Mouse (Mus musculus): Measurements from ENCODE around the gene Nif3l1. TPM values are rescaled to one million over a fixed set of nuclear protein-coding genes. Genes with fewer than 3 reads are reported as not detected.

Gene Nif3l1
- polyA plus RNA-seq, 1 experiment = 6.7 TPM

GRCm38 (mm10) chr1:58448396-58448795 lies 3.4 kb downstream of the Nif3l1 start:
- Histone ChIP-seq H3K4me1 (ENCODE audit: control insufficient read depth, insufficient read depth, insufficient read length, low read length) (peaks cover 5% of the 10 kb centered on the region; the same call in 1 of the 2 replicates), H3K36me3 (ENCODE audit: control insufficient read depth, insufficient read depth, low read length) (peaks cover 18% of the 10 kb centered on the region), H3K27ac (ENCODE audit: insufficient read depth, low read depth, low read length) (no peak overlapping the region), H3K27me3 (ENCODE audit: control insufficient read depth, insufficient read depth, low read length) (no peaks in the 10 kb centered on the region), H3K4me3 (ENCODE audit: low read depth, low read length) (no peak overlapping the region)
- TF ChIP-seq CTCF (IDR thresholded peaks at IDR 0.05; ENCODE audit: extremely low read depth, insufficient read length, insufficient replicate concordance, low read depth, low read length) (no peak), POLR2A (IDR thresholded peaks at IDR 0.05; ENCODE audit: low read depth, low read length) (no peak)
- WGBS = 83% methylated on average over 7 of the region's 7 CpGs

- no peaks in the 10 kb centered on the region for H3K4me1 ChIP-seq (ENCODE audit: control insufficient read depth, insufficient read depth, insufficient read length, low read length)
- no peak overlapping the region for H3K27ac ChIP-seq (ENCODE audit: insufficient read depth, low read depth, low read length)
- H3K36me3 ChIP-seq (ENCODE audit: control insufficient read depth, insufficient read depth, low read length) = peaks cover 44% of the 10 kb centered on the region
- WGBS = 96% methylated on average over 6 of the region's 6 CpGs
- TF ChIP-seq POLR2A (IDR thresholded peaks at IDR 0.05; ENCODE audit: low read depth, low read length) (no peak), CTCF (IDR thresholded peaks at IDR 0.05; ENCODE audit: extremely low read depth, insufficient read length, insufficient replicate concordance, low read depth, low read length) (no peak)
- no peaks in the 10 kb centered on the region for H3K27me3 ChIP-seq (ENCODE audit: control insufficient read depth, insufficient read depth, low read length)
- H3K4me3 ChIP-seq (ENCODE audit: low read depth, low read length) = no peak overlapping the region
These were observed 9.4 kb downstream of the Nif3l1 start for GRCm38 (mm10) chr1:58454316-58454715.

GRCm38 (mm10) chr1:58458175-58458574 lies 13.2 kb downstream of the Nif3l1 start:
- TF ChIP-seq POLR2A (IDR thresholded peaks at IDR 0.05; ENCODE audit: low read depth, low read length) (no peak), CTCF (IDR thresholded peaks at IDR 0.05; ENCODE audit: extremely low read depth, insufficient read length, insufficient replicate concordance, low read depth, low read length) (no peak)
- Histone ChIP-seq H3K27me3 (ENCODE audit: control insufficient read depth, insufficient read depth, low read length) (no peaks in the 10 kb centered on the region), H3K36me3 (ENCODE audit: control insufficient read depth, insufficient read depth, low read length) (peaks cover 50% of the 10 kb centered on the region), H3K4me3 (ENCODE audit: low read depth, low read length) (no peak overlapping the region), H3K4me1 (ENCODE audit: control insufficient read depth, insufficient read depth, insufficient read length, low read length) (no peaks in the 10 kb centered on the region), H3K27ac (ENCODE audit: insufficient read depth, low read depth, low read length) (no peak overlapping the region)
- WGBS = 79% methylated on average over 5 of the region's 5 CpGs

GRCm38 (mm10) chr1:58458867-58459266 lies 13.9 kb downstream of the Nif3l1 start:
- Histone ChIP-seq H3K36me3 (ENCODE audit: control insufficient read depth, insufficient read depth, low read length) (peaks cover 50% of the 10 kb centered on the region), H3K27ac (ENCODE audit: insufficient read depth, low read depth, low read length) (no peak overlapping the region), H3K4me1 (ENCODE audit: control insufficient read depth, insufficient read depth, insufficient read length, low read length) (no peaks in the 10 kb centered on the region), H3K27me3 (ENCODE audit: control insufficient read depth, insufficient read depth, low read length) (no peaks in the 10 kb centered on the region), H3K4me3 (ENCODE audit: low read depth, low read length) (no peak overlapping the region)
- 81% methylated on average over 2 of the region's 2 CpGs for WGBS
- TF ChIP-seq CTCF (IDR thresholded peaks at IDR 0.05; ENCODE audit: extremely low read depth, insufficient read length, insufficient replicate concordance, low read depth, low read length) (no peak), POLR2A (IDR thresholded peaks at IDR 0.05; ENCODE audit: low read depth, low read length) (no peak)

GRCm38 (mm10) chr1:58460566-58460965 lies 15.6 kb downstream of the Nif3l1 start:
- no peaks in the 10 kb centered on the region for H3K27me3 ChIP-seq (ENCODE audit: control insufficient read depth, insufficient read depth, low read length)
- H3K27ac ChIP-seq (ENCODE audit: insufficient read depth, low read depth, low read length) = no peak overlapping the region
- 87% methylated on average over 3 of the region's 3 CpGs for whole genome bisulfite sequencing
- no peak for TF ChIP-seq POLR2A (IDR thresholded peaks at IDR 0.05; ENCODE audit: low read depth, low read length)
- no peak for TF ChIP-seq CTCF (IDR thresholded peaks at IDR 0.05; ENCODE audit: extremely low read depth, insufficient read length, insufficient replicate concordance, low read depth, low read length)
- H3K36me3 ChIP-seq (ENCODE audit: control insufficient read depth, insufficient read depth, low read length) = peaks cover 49% of the 10 kb centered on the region
- no peak overlapping the region for H3K4me3 ChIP-seq (ENCODE audit: low read depth, low read length)
- no peaks in the 10 kb centered on the region for H3K4me1 ChIP-seq (ENCODE audit: control insufficient read depth, insufficient read depth, insufficient read length, low read length)

- Histone ChIP-seq H3K4me3 (ENCODE audit: low read depth, low read length) (no peak overlapping the region), H3K27ac (ENCODE audit: insufficient read depth, low read depth, low read length) (no peak overlapping the region), H3K36me3 (ENCODE audit: control insufficient read depth, insufficient read depth, low read length) (peaks cover 37% of the 10 kb centered on the region), H3K4me1 (ENCODE audit: control insufficient read depth, insufficient read depth, insufficient read length, low read length) (no peaks in the 10 kb centered on the region), H3K27me3 (ENCODE audit: control insufficient read depth, insufficient read depth, low read length) (no peaks in the 10 kb centered on the region)
- TF ChIP-seq CTCF (IDR thresholded peaks at IDR 0.05; ENCODE audit: extremely low read depth, insufficient read length, insufficient replicate concordance, low read depth, low read length) = no peak
- no peak for TF ChIP-seq POLR2A (IDR thresholded peaks at IDR 0.05; ENCODE audit: low read depth, low read length)
- 79% methylated on average over 2 of the region's 2 CpGs for WGBS
These were observed 19.0 kb downstream of the Nif3l1 start for GRCm38 (mm10) chr1:58463935-58464334.

GRCm38 (mm10) chr1:58465042-58465441 lies 20.1 kb downstream of the Nif3l1 start:
- Histone ChIP-seq H3K27me3 (ENCODE audit: control insufficient read depth, insufficient read depth, low read length) (no peaks in the 10 kb centered on the region), H3K4me1 (ENCODE audit: control insufficient read depth, insufficient read depth, insufficient read length, low read length) (no peaks in the 10 kb centered on the region), H3K27ac (ENCODE audit: insufficient read depth, low read depth, low read length) (no peak overlapping the region), H3K36me3 (ENCODE audit: control insufficient read depth, insufficient read depth, low read length) (peaks cover 40% of the 10 kb centered on the region), H3K4me3 (ENCODE audit: low read depth, low read length) (no peak overlapping the region)
- TF ChIP-seq CTCF (IDR thresholded peaks at IDR 0.05; ENCODE audit: extremely low read depth, insufficient read length, insufficient replicate concordance, low read depth, low read length) (no peak), POLR2A (IDR thresholded peaks at IDR 0.05; ENCODE audit: low read depth, low read length) (no peak)
- WGBS = 93% methylated on average over 4 of the region's 4 CpGs
